Mouse (Mus musculus) stomach, embryonic 14.5 days (tissue): ENCODE measurements around the gene Ptprn2. TPM values are rescaled to one million over a fixed set of nuclear protein-coding genes. Genes with fewer than 3 reads are reported as not detected.
"Not testable (repeated sequence)": the region's sequence is repeated elsewhere in the genome, so short reads cannot be mapped to it uniquely, and the experiment has no call there.

Source experiments
- ATAC-seq: fragments of 200-750 bp; cut with Nextera tagmentation; 2 replicates; pipeline ENCODE4 v1.8.0; 2017; ENCODE audit warnings: low read depth, moderate TSS enrichment; ENCODE audit not compliant: insufficient number of reproducible peaks, insufficient read depth, low FRiP score
- H3K27ac ChIP-seq: fragments of 300-500 bp; sonication (generic); 2 replicates; pipeline ENCODE4 v1.5.1; 2014; ENCODE audit warnings: mild to moderate bottlenecking, low read length, moderate library complexity, mixed read lengths
- H3K27me3 ChIP-seq: fragments of 300-500 bp; sonication (generic); 2 replicates; pipeline ENCODE4 v1.6.1; 2014; ENCODE audit warnings: low read length, control low read depth, mixed read lengths; ENCODE audit not compliant: control insufficient read depth, insufficient read depth
- H3K36me3 ChIP-seq: fragments of 300-500 bp; sonication (generic); 2 replicates; pipeline ENCODE4 v1.6.1; 2014; ENCODE audit warnings: mild to moderate bottlenecking, control low read depth, low read length, moderate library complexity, mixed read lengths; ENCODE audit not compliant: control insufficient read depth, insufficient read depth
- H3K4me1 ChIP-seq: fragments of 300-500 bp; sonication (generic); 2 replicates; pipeline ENCODE4 v1.6.1; 2014; ENCODE audit warnings: low read length, control low read depth, mixed read lengths; ENCODE audit not compliant: control insufficient read depth, insufficient read depth
- H3K4me2 ChIP-seq: fragments of 300-500 bp; sonication (generic); replicated peaks from 2 replicates; pipeline ENCODE4 v1.6.1; 2014; ENCODE audit warnings: low read depth, low read length, control low read depth
- H3K4me3 ChIP-seq: fragments of 300-500 bp; sonication (generic); 2 replicates; pipeline ENCODE4 v1.5.1; 2014; ENCODE audit warnings: low read depth, low read length, control low read depth
- H3K9ac ChIP-seq: fragments of 300-500 bp; sonication (generic); replicated peaks from 2 replicates; pipeline ENCODE4 v1.6.1; 2014; ENCODE audit warnings: low read depth, mild to moderate bottlenecking, control low read depth, low read length, moderate library complexity, mixed read lengths
- H3K9me3 ChIP-seq: fragments of 300-500 bp; sonication (generic); 2 replicates; pipeline ENCODE4 v1.6.1; 2016; ENCODE audit warnings: low read depth, low read length, control low read depth; ENCODE audit not compliant: control insufficient read depth
- WGBS: fragments of 180-500 bp; shearing (Covaris S2); extraction: QIAGEN DNeasy Blood & Tissue Kit; methylation state at CpG from one replicate; pipeline ENCODE4 v1.1.7; 2014; 5-methylcytosine and 5-hydroxymethylcytosine counted together
- polyA plus RNA-seq: library from polyadenylated mRNA; unstranded; fragments of >200 nt; fragmentation: Nextera tagmentation; extraction: Ambion mirVana; gene quantifications from 2 replicates; pipeline ENCODE4 v1.2.1, GENCODE M21; 2014

The Ptprn2 gene
- polyA plus RNA-seq, 1 experiment from 2014 or later: 2.2 TPM

DNA sequence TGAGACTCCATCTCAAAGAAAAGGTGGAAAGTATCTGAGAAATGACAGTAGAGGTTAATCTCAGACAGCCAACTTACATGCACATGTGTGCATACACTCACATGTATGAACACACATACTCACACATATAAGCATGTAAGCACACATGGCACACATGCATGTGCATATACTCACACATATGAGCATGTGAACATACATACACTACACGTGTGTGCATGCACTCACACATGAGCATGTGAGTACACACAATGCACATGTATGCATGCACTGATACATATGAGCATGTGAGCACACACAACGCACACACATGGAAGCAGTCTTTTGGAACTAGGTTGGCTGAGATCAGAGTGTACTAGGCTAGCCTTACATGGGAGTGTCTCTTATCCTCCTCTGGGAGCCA lies 81.7 kb downstream of the Ptprn2 start:
- Histone ChIP-seq H3K9me3 (no peaks in the 10 kb centered on the region), H3K4me2 (no peak overlapping the region), H3K27ac (no peak overlapping the region), H3K27me3 (no peaks in the 10 kb centered on the region), H3K4me1 (no peaks in the 10 kb centered on the region), H3K9ac (no peak overlapping the region), H3K4me3 (no peak overlapping the region), H3K36me3 (no peaks in the 10 kb centered on the region)
- ATAC-seq: no peak
- 79% methylated on average over 2 of the region's 2 CpGs for WGBS

- no peak for ATAC-seq
- Histone ChIP-seq H3K9ac (no peak overlapping the region), H3K4me1 (no peaks in the 10 kb centered on the region), H3K27me3 (no peaks in the 10 kb centered on the region), H3K27ac (no peak overlapping the region), H3K9me3 (no peaks in the 10 kb centered on the region), H3K4me3 (no peak overlapping the region), H3K4me2 (no peak overlapping the region), H3K36me3 (no peaks in the 10 kb centered on the region)
- WGBS: 56% methylated on average over 1 of the region's 1 CpGs
These were observed 84.0 kb downstream of the Ptprn2 start for GRCm38 (mm10) chr12:116569568-116569967.

DNA sequence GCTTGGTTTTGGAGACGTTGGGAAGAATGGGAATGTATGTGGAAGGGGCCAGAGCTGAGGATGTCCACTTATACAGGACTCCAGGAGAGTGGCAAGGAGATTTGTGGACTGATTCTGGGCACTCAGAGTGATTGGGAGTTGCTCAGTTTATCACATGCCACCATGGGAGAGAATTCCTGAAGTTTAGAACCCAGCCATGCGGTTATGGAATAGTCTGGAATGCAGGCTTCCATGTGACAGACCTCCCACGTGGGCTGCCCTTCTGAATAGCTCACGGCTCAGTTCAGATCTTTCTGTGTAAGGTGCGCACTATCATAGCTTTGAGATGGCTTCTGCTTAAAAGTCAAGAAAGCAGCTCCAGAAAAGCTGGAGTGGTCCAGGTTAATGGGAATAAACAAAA lies 88.6 kb downstream of the Ptprn2 start:
- no peaks in the 10 kb centered on the region for H3K9me3 ChIP-seq
- H3K4me2 ChIP-seq: no peak overlapping the region
- no peak for ATAC-seq
- no peak overlapping the region for H3K4me3 ChIP-seq
- 70% methylated on average over 5 of the region's 5 CpGs for WGBS
- no peak overlapping the region for H3K27ac ChIP-seq
- H3K9ac ChIP-seq: no peak overlapping the region
- no peaks in the 10 kb centered on the region for H3K36me3 ChIP-seq
- H3K27me3 ChIP-seq: no peaks in the 10 kb centered on the region
- H3K4me1 ChIP-seq: no peaks in the 10 kb centered on the region

- H3K9ac ChIP-seq: no peak overlapping the region
- H3K9me3 ChIP-seq: no peaks in the 10 kb centered on the region
- H3K4me3 ChIP-seq: no peak overlapping the region
- ATAC-seq: no peak
- H3K4me1 ChIP-seq: no peaks in the 10 kb centered on the region
- no peak overlapping the region for H3K27ac ChIP-seq
- 68% methylated on average over 5 of the region's 5 CpGs for WGBS
- no peaks in the 10 kb centered on the region for H3K36me3 ChIP-seq
- no peak overlapping the region for H3K4me2 ChIP-seq
- no peaks in the 10 kb centered on the region for H3K27me3 ChIP-seq
These were observed 89.2 kb downstream of the Ptprn2 start for GRCm38 (mm10) chr12:116574720-116575119.

DNA sequence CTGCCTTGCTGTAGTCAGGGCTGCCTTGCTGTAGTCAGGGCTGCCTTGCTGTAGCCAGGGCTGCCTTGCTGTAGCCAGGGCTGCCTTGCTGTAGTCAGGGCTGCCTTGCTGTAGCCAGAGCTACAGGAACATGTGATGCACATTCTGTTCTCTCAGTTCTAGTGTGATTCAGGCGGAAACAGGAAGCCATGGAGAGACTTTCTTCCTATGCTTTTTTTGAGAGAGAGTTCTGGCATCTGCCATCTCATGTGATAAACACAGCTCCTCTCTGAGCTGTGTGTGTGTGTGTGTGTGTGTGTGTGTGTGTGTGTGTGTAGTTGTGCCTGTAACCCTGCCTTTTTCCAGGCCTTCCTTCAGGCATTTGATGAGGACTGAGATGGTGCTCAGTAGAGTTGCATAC lies 92.4 kb downstream of the Ptprn2 start:
- H3K4me2 ChIP-seq, H3K36me3 ChIP-seq, H3K9me3 ChIP-seq, H3K4me1 ChIP-seq, H3K27ac ChIP-seq, H3K4me3 ChIP-seq, H3K27me3 ChIP-seq, H3K9ac ChIP-seq, ATAC-seq: not testable (repeated sequence)
- 64% methylated on average over 1 of the region's 1 CpGs for WGBS

DNA sequence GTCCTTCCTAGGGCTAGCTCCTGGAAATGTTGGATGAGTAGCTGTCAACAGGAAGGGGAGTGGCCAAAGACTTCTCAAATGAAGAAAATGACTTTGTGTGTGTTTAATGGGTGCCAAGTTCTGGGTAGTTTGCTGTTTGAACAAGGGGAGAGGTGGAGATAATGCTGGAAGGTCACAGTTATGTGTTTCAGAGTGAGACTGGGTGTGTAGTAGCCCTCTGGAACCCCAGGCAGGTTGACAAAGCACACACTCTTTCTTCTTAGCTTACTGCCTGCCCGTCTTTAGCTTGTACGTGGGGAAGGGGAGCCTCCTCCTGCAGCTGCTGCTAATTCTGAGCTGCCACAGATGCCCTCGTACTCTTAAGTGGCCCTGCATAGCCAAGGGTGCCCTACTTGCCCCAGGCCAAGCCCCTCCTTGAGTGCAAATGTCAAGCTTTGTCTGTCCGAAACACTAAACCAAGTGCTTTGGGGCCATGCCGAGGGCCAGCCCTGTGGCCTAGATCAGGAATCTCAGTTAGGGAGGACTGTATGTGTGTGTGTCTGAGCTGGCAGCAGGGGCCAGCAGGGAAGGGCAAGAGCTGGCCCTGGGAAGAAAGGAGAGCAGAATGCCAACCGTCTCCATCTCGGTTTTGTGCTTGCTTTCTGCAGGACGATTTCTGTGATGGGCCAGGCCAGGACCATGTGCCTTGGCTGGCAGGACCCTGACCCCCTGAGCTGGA lies 95.5 kb downstream of the Ptprn2 start:
- Histone ChIP-seq H3K4me3 (no peak overlapping the region), H3K27me3 (no peaks in the 10 kb centered on the region), H3K9ac (no peak overlapping the region), H3K9me3 (no peaks in the 10 kb centered on the region), H3K4me1 (peaks cover 13% of the 10 kb centered on the region; the same call in 1 of the 2 replicates), H3K27ac (peak overlapping the region; percentile 64; the same call in 1 of the 2 replicates), H3K36me3 (no peaks in the 10 kb centered on the region), H3K4me2 (no peak overlapping the region)
- WGBS: 39% methylated on average over 8 of the region's 8 CpGs
- ATAC-seq: peak; percentile 68; the same call in 1 of the 2 replicates

- Histone ChIP-seq H3K27ac (no peak overlapping the region), H3K4me2 (no peak overlapping the region), H3K4me1 (peaks cover 13% of the 10 kb centered on the region; the same call in 1 of the 2 replicates), H3K4me3 (no peak overlapping the region), H3K9me3 (no peaks in the 10 kb centered on the region), H3K9ac (no peak overlapping the region), H3K27me3 (no peaks in the 10 kb centered on the region), H3K36me3 (no peaks in the 10 kb centered on the region)
- peak; percentile 57; the same call in 1 of the 2 replicates for ATAC-seq
These were observed 96.3 kb downstream of the Ptprn2 start for GRCm38 (mm10) chr12:116581864-116582263.

DNA sequence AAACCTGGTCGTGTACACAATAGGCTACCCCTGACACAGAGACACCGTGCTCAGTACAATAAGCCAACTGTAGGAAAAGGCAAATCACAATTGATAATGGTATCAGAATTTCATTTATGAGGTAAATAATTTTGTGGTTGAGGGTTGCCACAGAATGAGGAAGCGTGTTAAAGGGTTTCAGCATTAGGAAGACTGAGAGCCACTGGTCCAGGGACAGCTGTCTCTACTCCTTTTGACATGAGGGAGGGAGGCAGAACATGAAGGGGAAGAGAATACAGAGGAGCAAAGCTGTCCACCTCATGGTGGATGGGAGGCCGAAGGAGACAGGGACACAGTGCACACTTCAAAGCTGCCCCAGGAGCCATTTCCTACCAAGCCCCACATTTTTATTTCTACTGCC lies 97.3 kb downstream of the Ptprn2 start:
- Histone ChIP-seq H3K4me1 (peaks cover 13% of the 10 kb centered on the region; the same call in 1 of the 2 replicates), H3K9ac (no peak overlapping the region), H3K36me3 (no peaks in the 10 kb centered on the region), H3K27ac (no peak overlapping the region), H3K27me3 (no peaks in the 10 kb centered on the region), H3K9me3 (no peaks in the 10 kb centered on the region), H3K4me2 (no peak overlapping the region), H3K4me3 (no peak overlapping the region)
- no peak for ATAC-seq
- 70% methylated on average over 4 of the region's 4 CpGs for WGBS

- peak; percentile 25; the same call in 1 of the 2 replicates for ATAC-seq
- Histone ChIP-seq H3K27ac (peak overlapping the region; percentile 27; the same call in 1 of the 2 replicates), H3K4me2 (no peak overlapping the region), H3K4me3 (no peak overlapping the region), H3K36me3 (no peaks in the 10 kb centered on the region), H3K9ac (no peak overlapping the region), H3K9me3 (no peaks in the 10 kb centered on the region), H3K27me3 (no peaks in the 10 kb centered on the region), H3K4me1 (peaks cover 13% of the 10 kb centered on the region; the same call in 1 of the 2 replicates)
- 14% methylated on average over 5 of the region's 5 CpGs for WGBS
These were observed 99.5 kb downstream of the Ptprn2 start for GRCm38 (mm10) chr12:116585001-116585400.
